Mouse (Mus musculus): ENCODE data around the gene Prkar2b.

DNA sequence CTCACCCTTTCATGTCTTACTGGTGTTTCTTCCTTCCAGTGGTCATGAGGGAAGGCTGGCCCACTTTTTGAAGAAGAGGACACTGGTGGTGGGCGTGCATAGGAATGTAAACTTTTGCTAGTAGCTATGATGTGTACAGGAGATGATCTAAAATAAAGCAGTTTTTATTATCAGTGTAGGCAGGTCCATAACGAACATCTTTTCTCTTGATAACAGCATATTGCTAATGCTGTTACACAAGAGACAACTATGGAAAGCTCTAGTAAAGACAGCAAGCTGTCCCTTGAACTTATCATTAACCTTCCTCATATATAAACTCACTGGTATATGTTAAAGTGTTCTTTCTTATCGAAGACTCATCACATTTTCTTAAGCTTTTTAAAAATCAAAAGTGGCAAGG lies 123.5 kb downstream of the Prkar2b start:
- no peak for TF ChIP-seq CTCF (conservative IDR thresholded peaks at IDR 0.05; ENCODE audit: low read length)
- TF ChIP-seq NANOG (IDR thresholded peaks at IDR 0.05; ENCODE audit: borderline replicate concordance, low read length): no peak

Data from E14TG2a.4 (cell line).